Mouse (Mus musculus) CH12.LX (cell line): Measurements from ENCODE around the gene Rcn1. TPM values are rescaled to one million over a fixed set of nuclear protein-coding genes. Genes with fewer than 3 reads are reported as not detected.

Source experiments
- DNase-seq: peaks from one replicate; pipeline ENCODE4 v3.0.0-alpha.2; 2013; ENCODE audit errors: extremely low read depth
- H3K27ac ChIP-seq: 2 replicates; pipeline ENCODE4 v1.5.1; 2012; ENCODE audit warnings: low read depth, mild to moderate bottlenecking, control low read depth, moderate library complexity; ENCODE audit not compliant: insufficient read depth
- H3K27me3 ChIP-seq: replicated peaks from 2 replicates; pipeline ENCODE3; 2012; ENCODE audit warnings: inconsistent platforms
- H3K36me3 ChIP-seq, 2 experiments: replicated peaks in 1 of 2; 2 replicates each; pipeline versions ENCODE3 to v1.6.1; 2012; ENCODE audit warnings: inconsistent platforms in 1 of 2, low read length in 1 of 2, mild to moderate bottlenecking in 1 of 2, mixed read lengths in 1 of 2, moderate library complexity in 1 of 2; ENCODE audit not compliant: control insufficient read depth in 1 of 2, insufficient read depth in 1 of 2
- H3K4me1 ChIP-seq, 2 experiments: 2 replicates each; pipeline ENCODE4 v1.6.1; 2012; ENCODE audit warnings: inconsistent platforms in 1 of 2, moderate library complexity in 1 of 2; ENCODE audit not compliant: insufficient read depth in 2 of 2, control insufficient read depth in 1 of 2
- H3K4me2 ChIP-seq: 2 replicates; pipeline ENCODE4 v1.6.1; 2012; ENCODE audit warnings: low read depth, mild to moderate bottlenecking, control low read depth; ENCODE audit not compliant: poor library complexity, insufficient read depth, severe bottlenecking
- H3K4me3 ChIP-seq, 3 experiments: fragments of 150-350 bp in 1 of 3; sonication (generic) in 1 of 3; replicated peaks in 1 of 3; 2 replicates each; pipeline versions ENCODE3 to v1.5.1; 2011 to 2012; ENCODE audit warnings: low read depth in 2 of 3, low read length in 2 of 3, mild to moderate bottlenecking in 2 of 3, moderate library complexity in 2 of 3, control low read depth in 1 of 3, improper control_type of control experiment in 1 of 3, inconsistent platforms in 1 of 3, mixed read lengths in 1 of 3; ENCODE audit not compliant: poor library complexity in 1 of 3
- H3K79me2 ChIP-seq: replicated peaks from 2 replicates; pipeline ENCODE4 v1.6.1; 2012; ENCODE audit warnings: mild to moderate bottlenecking, moderate library complexity; ENCODE audit not compliant: control insufficient read depth, poor library complexity, insufficient read depth, severe bottlenecking; ENCODE audit errors: extremely low read depth
- H3K9ac ChIP-seq: 2 replicates; pipeline ENCODE4 v1.6.1; 2012; ENCODE audit warnings: low read depth, mild to moderate bottlenecking, control low read depth, moderate library complexity; ENCODE audit not compliant: insufficient read depth
- H3K9me3 ChIP-seq: replicated peaks from 2 replicates; pipeline ENCODE3; 2012; ENCODE audit warnings: low read length, inconsistent platforms, mixed read lengths
- BHLHE40 ChIP-seq: IDR thresholded peaks from 2 replicates; pipeline ENCODE4 v1.6.1; 2011; ENCODE audit warnings: mild to moderate bottlenecking, low read depth, low read length, improper control_type of control experiment
- CHD1 ChIP-seq: IDR thresholded peaks from 2 replicates; pipeline ENCODE4 v1.6.1; 2012; ENCODE audit warnings: low read depth, low read length, improper control_type of control experiment, inconsistent platforms
- CHD2 ChIP-seq: IDR thresholded peaks from 2 replicates; pipeline ENCODE4 v1.6.1; 2011; ENCODE audit warnings: low read length, improper control_type of control experiment
- E2F4 ChIP-seq: IDR thresholded peaks from 2 replicates; pipeline ENCODE4 v1.6.1; 2011; ENCODE audit warnings: low read depth, low read length, improper control_type of control experiment; ENCODE audit not compliant: insufficient replicate concordance
- ELF1 ChIP-seq: IDR thresholded peaks from 2 replicates; pipeline ENCODE4 v1.6.1; 2014; ENCODE audit warnings: low read depth, mild to moderate bottlenecking, inconsistent platforms, low read length, improper control_type of control experiment
- GABPA ChIP-seq: IDR thresholded peaks from 2 replicates; pipeline ENCODE4 v1.6.1; 2012; ENCODE audit warnings: low read depth, low read length, improper control_type of control experiment, inconsistent platforms; ENCODE audit not compliant: insufficient replicate concordance
- IRF4 ChIP-seq: IDR thresholded peaks from 2 replicates; pipeline ENCODE4 v1.6.1; 2014; ENCODE audit warnings: low read depth, mild to moderate bottlenecking, inconsistent platforms, low read length, improper control_type of control experiment
- JUND ChIP-seq: conservative IDR thresholded peaks from 2 replicates; pipeline ENCODE4 v1.6.1; 2011; ENCODE audit warnings: low read depth, low read length, improper control_type of control experiment
- MAFK ChIP-seq: IDR thresholded peaks from 2 replicates; pipeline ENCODE4 v1.6.1; 2011; ENCODE audit warnings: low read length, improper control_type of control experiment; ENCODE audit not compliant: insufficient replicate concordance
- MAX ChIP-seq: IDR thresholded peaks from 2 replicates; pipeline ENCODE4 v1.6.1; 2011; ENCODE audit warnings: low read length, improper control_type of control experiment
- MAZ ChIP-seq: IDR thresholded peaks from 2 replicates; pipeline ENCODE4 v1.6.1; 2012; ENCODE audit warnings: low read depth, mild to moderate bottlenecking, inconsistent platforms, low read length, improper control_type of control experiment, moderate library complexity
- MXI1 ChIP-seq: IDR thresholded peaks from 2 replicates; pipeline ENCODE4 v1.6.1; 2011; ENCODE audit warnings: mild to moderate bottlenecking, low read depth, low read length, improper control_type of control experiment
- MYC ChIP-seq: IDR thresholded peaks from 2 replicates; pipeline ENCODE4 v1.6.1; 2011; ENCODE audit warnings: low read depth, mild to moderate bottlenecking, improper control_type of control experiment, low read length
- NELFE ChIP-seq: IDR thresholded peaks from 2 replicates; pipeline ENCODE4 v1.6.1; 2011; ENCODE audit warnings: low read depth, low read length, improper control_type of control experiment
- NRF1 ChIP-seq: IDR thresholded peaks from 2 replicates; pipeline ENCODE4 v1.6.1; 2014; ENCODE audit warnings: low read depth, mild to moderate bottlenecking, inconsistent platforms, low read length, improper control_type of control experiment, moderate library complexity
- PAX5 ChIP-seq: IDR thresholded peaks from 2 replicates; pipeline ENCODE4 v1.6.1; 2012; ENCODE audit warnings: low read length, inconsistent platforms, mixed read lengths
- SMC3 ChIP-seq: IDR thresholded peaks from 2 replicates; pipeline ENCODE4 v1.6.1; 2011; ENCODE audit warnings: low read depth, low read length, improper control_type of control experiment
- TBP ChIP-seq: conservative IDR thresholded peaks from 2 replicates; pipeline ENCODE4 v1.6.1; 2011; ENCODE audit warnings: low read depth, low read length, improper control_type of control experiment
- TCF12 ChIP-seq: IDR thresholded peaks from 2 replicates; pipeline ENCODE4 v1.6.1; 2014; ENCODE audit warnings: low read depth, mild to moderate bottlenecking, inconsistent platforms, low read length, improper control_type of control experiment
- USF1 ChIP-seq: IDR thresholded peaks from 2 replicates; pipeline ENCODE4 v1.6.1; 2014; ENCODE audit warnings: low read depth, mild to moderate bottlenecking, inconsistent platforms, low read length, improper control_type of control experiment
- USF2 ChIP-seq: conservative IDR thresholded peaks from 2 replicates; pipeline ENCODE4 v1.6.1; 2011; ENCODE audit warnings: low read depth, low read length, improper control_type of control experiment
- ZC3H11A ChIP-seq: IDR thresholded peaks from 2 replicates; pipeline ENCODE4 v1.6.1; 2012; ENCODE audit warnings: low read depth, mild to moderate bottlenecking, inconsistent platforms, low read length, improper control_type of control experiment
- ZMIZ1 ChIP-seq: IDR thresholded peaks from 2 replicates; pipeline ENCODE4 v1.6.1; 2012; ENCODE audit warnings: low read depth, mild to moderate bottlenecking, inconsistent platforms, low read length, improper control_type of control experiment
- dilution Hi-C: fragments of 300-500 bp; cut with MboI; formaldehyde crosslinking; loops from 2 replicates; pipeline ENCODE4 v1.14.3; 2020; ENCODE audit warnings: low sequenced_read_pairs; ENCODE audit not compliant: extremely low pct_unique_long_range_greater_than_20kb, extremely low pct_ligation_motif_present
- in situ Hi-C: fragments of 300-500 bp; cut with MboI; formaldehyde crosslinking; loops from 3 replicates; pipeline ENCODE4 v1.14.3; 2019; ENCODE audit warnings: low sequenced_read_pairs, low pct_ligation_motif_present, low pct_unique_long_range_greater_than_20kb, mixed read lengths
- polyA plus RNA-seq: library from polyadenylated mRNA; unstranded; fragments of >175 nt; gene quantifications from 2 replicates; pipeline ENCODE4 v1.2.1, GENCODE M21; 2012; ENCODE audit warnings: low read depth; ENCODE audit not compliant: insufficient read length
- total RNA-seq, 2 experiments: library from RNA; depleted of rRNA; stranded (reverse); fragments of 300-350 nt in 1 of 2; fragments of >200 nt in 1 of 2; gene quantifications; 2 replicates each; pipeline ENCODE4 v1.2.3; 2012 to 2014

Rcn1 gene
- total and polyA plus RNA-seq, 3 experiments: 10.5 to 23.4 (median 22.8) TPM

GRCm38 (mm10) chr2:105375705-105376104 is 23.4 kb downstream of the Rcn1 start:
- Histone ChIP-seq H3K4me2 (no peak overlapping the region), H3K27ac (no peak overlapping the region), H3K4me1 (peaks cover 2 to 6% of the 10 kb centered on the region in 2 experiments; a peak in 3 of 4 replicates), H3K4me3 (no peak overlapping the region), H3K36me3 (no peaks in the 10 kb centered on the region), H3K9me3 (no peaks in the 10 kb centered on the region), H3K79me2 (no peaks in the 10 kb centered on the region), H3K27me3 (no peaks in the 10 kb centered on the region), H3K9ac (no peak overlapping the region)
- TF ChIP-seq JUND (no peak), ZMIZ1 (no peak), NELFE (no peak), ZC3H11A (no peak), ELF1 (no peak), MAFK (no peak)
- DNase-seq: no peak
- in situ Hi-C loops: no loop called here
- dilution Hi-C loops: no loop called here

- Histone ChIP-seq H3K9ac (no peak overlapping the region), H3K4me1 (peaks cover 2 to 6% of the 10 kb centered on the region in 2 experiments; a peak in 3 of 4 replicates), H3K9me3 (no peaks in the 10 kb centered on the region), H3K27ac (no peak overlapping the region), H3K4me2 (no peak overlapping the region), H3K36me3 (no peaks in the 10 kb centered on the region), H3K4me3 (no peak overlapping the region), H3K79me2 (no peaks in the 10 kb centered on the region)
- dilution Hi-C loops: no loop called here
- in situ Hi-C loops: no loop called here
- no peak for DNase-seq
- TF ChIP-seq IRF4 (no peak), ZC3H11A (no peak), BHLHE40 (no peak), USF2 (no peak), MAFK (no peak), SMC3 (no peak), TCF12 (no peak), NRF1 (no peak), MAX (no peak), MYC (no peak), USF1 (no peak), TBP (no peak), MXI1 (no peak), CHD2 (no peak), E2F4 (no peak), GABPA (no peak), ZMIZ1 (no peak), CHD1 (no peak), MAZ (no peak), PAX5 (no peak)
- TF ChIP-seq, all 38 proteins: peak for 0
- H3K27me3 ChIP-seq: no peaks in the 10 kb centered on the region
These were observed 23.9 kb downstream of the Rcn1 start for GRCm38 (mm10) chr2:105375261-105375660.
